Mouse (Mus musculus) embryonic fibroblast, embryonic 13.5 days (primary cell): ENCODE data around the gene Psmb10.

Experiments
- CTCF ChIP-seq: IDR thresholded peaks from 2 replicates; pipeline ENCODE4 v1.5.1; 2011; ENCODE audit warnings: mild to moderate bottlenecking, control low read depth, low read length, moderate library complexity, borderline replicate concordance; ENCODE audit not compliant: insufficient read depth
- POLR2A ChIP-seq: IDR thresholded peaks from 2 replicates; pipeline ENCODE4 v1.6.1; 2011; ENCODE audit warnings: low read depth, mild to moderate bottlenecking, control low read depth, low read length, moderate library complexity

DNA sequence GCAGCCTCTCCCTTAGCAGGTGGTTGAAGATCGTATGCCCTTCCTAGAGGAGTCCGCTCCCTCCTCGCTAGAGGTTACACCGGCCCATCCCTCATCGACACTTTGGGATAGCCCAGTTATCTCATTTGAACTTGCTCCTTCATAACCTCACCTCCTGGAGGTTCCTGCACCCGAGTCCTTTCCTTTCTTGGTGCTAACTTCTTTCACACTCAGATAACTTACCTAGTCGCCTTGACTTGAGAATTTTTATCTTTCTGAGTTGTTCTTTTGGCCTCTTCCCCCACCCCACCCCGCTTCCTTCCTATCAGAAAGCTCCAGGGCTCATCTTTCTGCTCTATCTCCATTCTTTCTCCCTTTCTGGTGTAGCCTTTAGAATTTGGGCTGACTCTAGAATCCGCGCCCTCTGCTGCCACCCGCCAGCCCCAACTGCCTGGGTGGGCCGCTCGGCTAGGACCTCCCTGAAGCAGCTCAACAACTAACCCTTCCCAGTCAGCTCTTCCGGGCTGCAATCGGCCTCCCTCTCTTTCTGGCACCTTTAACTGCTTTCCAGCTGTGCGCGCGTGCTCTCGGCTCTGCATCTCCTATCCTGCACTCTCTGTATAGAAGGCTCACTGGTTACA, 28.6 kb upstream of the Psmb10 start:
- no peak for TF ChIP-seq POLR2A
- no peak for TF ChIP-seq CTCF
